Mouse (Mus musculus) heart, postnatal 0 days (tissue): Measurements from ENCODE around the gene Nxt1.

Source experiments
- CTCF ChIP-seq: IDR thresholded peaks from 2 replicates; pipeline ENCODE4 v1.5.1; 2016; ENCODE audit warnings: antibody characterized with exemption, control low read depth, low read depth
- EP300 ChIP-seq: IDR thresholded peaks from 2 replicates; pipeline ENCODE4 v1.6.1; 2016; ENCODE audit warnings: antibody characterized with exemption, low read depth

DNA sequence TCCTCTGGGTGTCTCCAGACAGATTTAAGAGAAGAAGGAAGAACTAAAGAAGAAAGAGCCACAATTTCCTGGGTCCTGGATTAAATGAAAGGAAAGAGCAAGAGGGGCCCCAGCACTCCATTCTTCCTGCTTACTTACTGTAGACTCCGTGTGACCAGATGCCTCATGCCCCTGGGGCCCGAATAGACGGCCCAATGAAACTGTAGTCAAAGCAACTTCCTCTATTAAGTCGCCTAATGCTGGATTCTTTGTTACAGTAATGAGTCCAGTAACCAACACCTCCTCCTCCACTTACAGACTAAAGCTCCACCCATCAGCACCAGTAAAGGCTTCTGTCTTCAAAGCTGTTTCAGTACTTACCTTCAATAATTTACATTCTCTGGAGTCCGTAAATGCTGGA is 26.2 kb downstream of the Nxt1 start:
- TF ChIP-seq CTCF (no peak), EP300 (no peak)
